Mouse (Mus musculus): ENCODE data around the gene Fbxo17. TPM values are rescaled to one million over a fixed set of nuclear protein-coding genes. Genes with fewer than 3 reads are reported as not detected.

Fbxo17 gene
- 34.4 TPM for total RNA-seq (2023)

GRCm38 (mm10) chr7:28716590-28717281 lies at the start of gene Fbxo17:
Fbxo17 (plus strand) TSS chr7:28716804.

DNA sequence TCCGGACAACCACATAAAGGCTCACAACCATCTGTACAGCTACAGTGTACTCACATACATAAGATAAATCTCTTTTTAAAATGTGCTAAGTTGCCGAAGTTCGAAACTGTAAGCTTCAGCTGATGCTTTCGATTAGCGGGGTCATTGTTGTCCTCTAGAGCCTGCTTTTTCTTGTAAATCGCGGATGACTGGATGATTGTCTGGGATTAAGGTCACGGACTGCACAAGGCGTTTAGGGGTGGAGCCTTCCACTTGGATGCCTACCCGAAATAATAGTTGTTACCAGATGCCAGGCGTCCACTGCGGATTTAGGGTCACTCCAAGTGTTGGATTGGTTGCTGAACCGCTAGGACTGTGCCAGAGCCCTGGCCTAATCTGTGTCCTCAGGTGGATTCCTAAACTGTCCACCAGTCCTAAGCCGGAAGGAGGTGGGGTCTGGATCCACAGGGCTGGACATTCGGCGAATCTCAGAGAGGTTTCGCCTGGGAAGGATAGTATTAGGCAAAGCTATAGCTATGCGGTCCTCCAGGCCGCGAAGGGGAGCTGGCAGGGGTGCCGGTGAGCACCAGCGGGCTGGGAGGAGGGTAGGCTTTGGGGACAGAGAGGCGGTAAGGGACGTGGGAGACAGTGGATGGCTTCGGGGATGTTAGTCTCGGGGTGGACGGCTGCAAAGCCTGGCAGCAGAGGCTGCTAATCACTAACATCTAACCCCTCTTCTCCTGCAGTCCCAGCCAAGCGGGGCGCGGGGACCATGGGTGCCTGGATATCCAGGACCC lies 23.9 kb upstream of the Fbxo17 start, which contains the start of gene Fbxo27:
Gene Fbxo27, plus strand, starts transcription at position 305 of the 776 bp plus-strand sequence.

DNA sequence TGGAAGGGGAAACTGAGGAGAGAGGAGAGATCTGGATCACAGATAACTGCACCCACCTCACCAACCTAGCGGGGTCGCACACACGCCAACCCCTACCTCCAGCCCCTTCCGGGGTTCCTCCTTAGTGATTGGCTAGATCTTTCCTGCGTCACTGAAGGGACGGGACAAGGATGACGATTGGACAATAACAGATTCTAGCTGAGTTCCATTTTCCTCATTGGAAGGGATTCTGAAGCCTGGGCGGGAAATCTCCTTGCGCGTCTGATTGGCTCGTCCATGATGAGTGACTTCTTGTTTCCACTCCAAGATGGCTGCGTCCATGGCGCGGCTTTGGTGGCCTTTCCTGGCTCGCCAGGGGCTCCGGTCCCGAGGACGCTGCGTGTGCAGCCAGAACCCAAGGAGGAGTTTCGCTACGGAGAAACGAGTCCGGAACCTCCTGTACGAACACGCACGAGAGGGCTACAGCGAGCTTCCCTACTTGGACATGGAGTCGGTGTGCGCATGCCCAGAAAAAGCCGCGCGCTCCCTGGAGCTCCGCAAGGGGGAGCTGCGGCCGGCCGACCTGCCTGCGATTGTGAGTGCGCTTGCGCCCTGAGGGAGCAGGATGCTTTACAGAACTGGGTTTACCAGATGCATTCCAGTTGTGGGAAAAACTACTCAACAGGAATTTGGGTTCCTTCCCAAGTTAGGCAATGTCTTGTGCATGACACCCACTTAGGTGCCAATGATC lies 25.3 kb downstream of the Fbxo17 start, which contains the start of the genes Mrps12 and Sars2:
Gene Mrps12, minus strand, starts transcription at position 112 of the 730 bp plus-strand sequence.
Gene Sars2, plus strand, starts transcription at position 284 of the 730 bp plus-strand sequence.

GRCm38 (mm10) chr7:28756079-28756478 lies 39.5 kb downstream of the Fbxo17 start, which contains the start of gene Ccer2:
Ccer2 (plus strand) TSS chr7:28756174.

DNA sequence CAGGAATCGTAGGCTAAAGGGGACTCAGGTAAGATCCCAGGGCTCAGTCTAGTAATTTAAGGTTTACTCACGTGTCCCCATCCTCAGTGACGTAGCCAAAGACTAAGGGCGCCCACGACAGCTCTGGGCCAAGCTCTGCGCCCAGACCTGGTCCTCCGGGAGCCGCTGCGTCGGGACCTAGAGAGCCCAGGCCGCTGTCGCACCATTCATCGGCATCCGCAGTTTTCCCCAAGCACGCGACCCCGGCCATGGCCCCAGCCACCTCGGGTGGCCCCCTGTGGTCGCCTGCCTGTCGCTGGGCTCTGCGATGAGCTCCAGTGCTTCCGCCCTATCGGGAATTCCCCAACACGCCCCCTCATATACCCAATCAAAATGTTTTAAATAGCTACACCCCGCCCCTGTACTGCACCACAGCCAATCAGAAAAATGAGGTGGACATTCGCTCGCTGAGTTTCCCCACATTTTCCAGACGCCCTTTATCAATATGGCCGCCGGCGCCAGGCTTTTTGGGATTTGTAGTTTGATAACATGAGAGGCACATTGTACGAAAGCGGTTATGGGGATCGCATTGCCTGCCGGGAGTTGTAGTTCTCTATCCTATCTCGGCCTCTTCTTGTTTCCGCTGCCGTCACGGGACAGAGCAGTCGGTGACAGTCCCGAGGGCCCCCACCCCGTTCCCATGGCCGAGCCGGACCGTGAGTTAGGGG lies 49.7 kb downstream of the Fbxo17 start, which contains the start of gene Sirt2:
Gene Sirt2, plus strand, starts transcription at position 563 of the 707 bp plus-strand sequence.

GRCm38 (mm10) chr7:28767462-28767965 lies 50.9 kb downstream of the Fbxo17 start, which contains the start of gene Nfkbib:
Nfkbib (minus strand) TSS chr7:28767512.

Other genes starting within 250 kb of the Fbxo17 start
- not detected for gene Ifnl2, start 206.3 kb upstream of the Fbxo17 start, total RNA-seq (2023)
- gene Ifnl3, start 194.0 kb upstream of the Fbxo17 start, total RNA-seq (2023): not detected
- gene Sycn, start 175.9 kb upstream of the Fbxo17 start, total RNA-seq (2023): not detected
- gene Nccrp1, start 169.6 kb upstream of the Fbxo17 start, total RNA-seq (2023): 0.38 TPM
- 45.7 TPM for gene Samd4b, start 118.7 kb upstream of the Fbxo17 start, total RNA-seq (2023)
- 8.9 TPM for gene Pak4, start 118.6 kb upstream of the Fbxo17 start, total RNA-seq (2023)
- gene Acp7, start 85.5 kb upstream of the Fbxo17 start, total RNA-seq (2023): not detected
- 2.8 TPM for gene Fbxo27, start 24.0 kb upstream of the Fbxo17 start, total RNA-seq (2023)
- gene Mrps12, start 25.0 kb downstream of the Fbxo17 start, total RNA-seq (2023): 24.0 TPM
- gene Sars2, start 25.2 kb downstream of the Fbxo17 start, total RNA-seq (2023): 22.5 TPM
- 1.3 TPM for gene Ccer2, start 39.4 kb downstream of the Fbxo17 start, total RNA-seq (2023)
- gene Sirt2, start 49.9 kb downstream of the Fbxo17 start, total RNA-seq (2023): 69.1 TPM
- gene Nfkbib, start 50.7 kb downstream of the Fbxo17 start, total RNA-seq (2023): 58.4 TPM
- 124 TPM for gene Rinl, start 72.2 kb downstream of the Fbxo17 start, total RNA-seq (2023)
- gene Hnrnpl, start 91.7 kb downstream of the Fbxo17 start, total RNA-seq (2023): 651 TPM
- 57.6 TPM for gene Ech1, start 108.4 kb downstream of the Fbxo17 start, total RNA-seq (2023)
- gene Lgals4, start 117.0 kb downstream of the Fbxo17 start, total RNA-seq (2023): 11.4 TPM
- gene Lgals7, start 147.0 kb downstream of the Fbxo17 start, total RNA-seq (2023): not detected
- gene Capn12, start 164.6 kb downstream of the Fbxo17 start, total RNA-seq (2023): not detected
- 172 TPM for gene Actn4, start 245.5 kb downstream of the Fbxo17 start, total RNA-seq (2023)